In the genomic region with DNA sequence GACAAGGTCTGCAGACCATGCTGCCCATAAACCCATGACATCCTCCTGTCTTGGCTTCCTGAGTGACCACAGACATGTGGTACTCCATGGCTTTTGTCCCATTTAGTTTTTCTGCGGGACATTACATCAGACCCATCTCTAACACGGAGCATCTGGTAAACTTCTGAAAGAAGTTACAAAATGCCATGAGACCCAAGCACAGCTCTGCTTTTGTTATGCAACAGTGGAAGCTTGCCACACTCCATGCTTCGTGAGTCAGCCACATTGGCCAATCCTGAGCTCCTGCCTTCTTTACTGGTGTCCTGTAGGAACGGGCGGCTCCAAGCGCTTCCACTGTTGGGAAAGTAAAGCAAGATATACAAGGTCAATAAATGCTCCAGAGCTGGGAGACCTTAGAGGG, we compare ENCODE assay signal across 9 mouse cellular contexts. TPM values are rescaled to one million over a fixed set of nuclear protein-coding genes. Genes with fewer than 3 reads are reported as not detected.
DNase-seq lines count a peak whose midpoint lies in the region; ATAC-seq and TF ChIP-seq lines count a peak whose summit lies in the region.
"Had no signal": no experiment of that assay in that cellular context is flagged by ENCODE, and none has a peak within 500 bp of the region (broad histone marks: within the 10 kb centered on the region; RNA-seq: fewer than 3 reads in every experiment).

No protein-coding gene starts in this region.

- POLR2A ChIA-PET in Patski (lab: Charles Lee), result interaction anchor here (0.5 to 1.5 kb wide), 4 partner anchors 17 to 648 kb away, joined by 3 to 7 read pairs (median 3); no protein-coding TSS in a partner anchor

- H3K27ac ChIP-seq in heart, adult 2 months, result peak overlapping the region; percentile 17; the same call in 1 of the 2 replicates
- H3K27ac ChIP-seq in heart, embryonic 10.5 days, result no peak overlapping the region
- no peak overlapping the region for H3K27ac ChIP-seq in layer of hippocampus, adult 2 months
- H3K27ac ChIP-seq: limb, embryonic 13.5 days had no signal

- no peaks in the 10 kb centered on the region for H3K36me3 ChIP-seq in heart, adult 2 months (ENCODE audit: control insufficient read depth, insufficient read depth, low read length)
- H3K36me3 ChIP-seq in heart, embryonic 10.5 days, result no peaks in the 10 kb centered on the region
- H3K36me3 ChIP-seq: limb, embryonic 13.5 days had no signal

- no peak overlapping the region for H3K9ac ChIP-seq in heart, adult 2 months (ENCODE audit: low read depth, low read length)
- H3K9ac ChIP-seq: limb, embryonic 13.5 days had no signal

- peak; percentile 89 for ATAC-seq in Patski

- no peaks in the 10 kb centered on the region for H3K27me3 ChIP-seq in heart, adult 2 months (ENCODE audit: control insufficient read depth, insufficient read depth, low read length)
- H3K27me3 ChIP-seq in heart, embryonic 10.5 days (ENCODE audit: insufficient read depth, poor library complexity, severe bottlenecking), result no peaks in the 10 kb centered on the region
- no peaks in the 10 kb centered on the region for H3K27me3 ChIP-seq in Patski
- H3K27me3 ChIP-seq: limb, embryonic 13.5 days had no signal

- in situ Hi-C loops in Patski (cut with MboI; ENCODE audit: low pct_unique_long_range_greater_than_20kb), result no loop called here

- WGBS in heart, adult 2 months, result 72% methylated on average over 6 of the region's 6 CpGs
- 82% methylated on average over 6 of the region's 6 CpGs for WGBS in heart, embryonic 10.5 days

- no peak overlapping the region for H3K4me3 ChIP-seq in heart, adult 2 months
- H3K4me3 ChIP-seq in heart, embryonic 10.5 days, result no peak overlapping the region
- H3K4me3 ChIP-seq in layer of hippocampus, adult 2 months, result no peak overlapping the region
- H3K4me3 ChIP-seq: limb, embryonic 13.5 days had no signal

- 0 out of 2 replicates have a peak, but pooled peaks have one; percentile 15 for TF ChIP-seq EP300 in heart, adult 2 months (IDR thresholded peaks at IDR 0.05; ENCODE audit: insufficient read depth, low read depth, low read length)

- peaks cover 10% of the 10 kb centered on the region for H3K4me1 ChIP-seq in heart, adult 2 months (ENCODE audit: control insufficient read depth, insufficient read depth, low read length)
- H3K4me1 ChIP-seq in heart, embryonic 10.5 days, result peaks cover 5% of the 10 kb centered on the region; the same call in 1 of the 2 replicates

- no peak for TF ChIP-seq POLR2A in heart, adult 2 months (IDR thresholded peaks at IDR 0.05; ENCODE audit: insufficient read depth, low read depth, low read length)

- no peak for TF ChIP-seq CTCF in heart, adult 2 months (IDR thresholded peaks at IDR 0.05)
- TF ChIP-seq CTCF in Patski (IDR thresholded peaks at IDR 0.05), result no peak
- no peak for TF ChIP-seq CTCF in layer of hippocampus, adult 2 months (conservative IDR thresholded peaks at IDR 0.05)

- no peaks in the 10 kb centered on the region for H3K9me3 ChIP-seq in heart, embryonic 10.5 days
- H3K9me3 ChIP-seq: limb, embryonic 13.5 days had no signal

- CTCF ChIA-PET in Patski (lab: Charles Lee), result no interaction called here

- H3K79me2 ChIP-seq in heart, adult 2 months (replicated peaks; ENCODE audit: control insufficient read depth, insufficient read depth, low read length), result no peaks in the 10 kb centered on the region

- DNase-seq in heart, adult 2 months, result peak; percentile 65 to 81
- DNase-seq in heart, embryonic 10.5 days (ENCODE audit: low spot score), result no peak
- DNase-seq in Patski (ENCODE audit: low read depth, low spot score), result no peak
- DNase-seq in gastrocnemius, postnatal 25 days, result peak; percentile 59
- peak; percentile 73 for DNase-seq in lung, postnatal 10 days
- no peak for DNase-seq in retina, embryonic 14.5 days (ENCODE audit: low spot score)
- no peak for DNase-seq in B cell, adult 2 months
- no peak for DNase-seq in layer of hippocampus, adult 2 months (ENCODE audit: low spot score in 2 of 2)

- intact Hi-C loops in heart, adult 2 months (cut with DNase I), result no loop called here

RNA-seq across cellular contexts. Expression of a gene that starts 11.6 kb away (rescaled TPM):
- 100 to 1,000 TPM; 135 to 224 TPM for total RNA-seq in heart, adult 2 months (2021)
- polyA plus RNA-seq in heart, adult 2 months (2012; rRNA removed), result 37.5 and 76.6 TPM in 2 replicates
- polyA plus RNA-seq in heart, embryonic 10.5 days (2016; fragmentation: Nextera tagmentation; extraction: Ambion mirVana), result 28.0 and 32.6 TPM in 2 replicates
- 12.6 TPM for polyA plus RNA-seq in Patski (2021)
- total RNA-seq in gastrocnemius, postnatal 25 days (2021), result 100 to 1,000 TPM; 110 to 147 TPM
- total RNA-seq in layer of hippocampus, adult 2 months (2021), result 10 to 100 TPM; 72.3 to 75.6 TPM

Comparison
In these comparisons a context has a peak if more than half of its experiments do, and no peak if none do; other contexts are left out.
1. DNase-seq: peak in heart, adult 2 months (2 of 2), gastrocnemius, postnatal 25 days (single experiment) and lung, postnatal 10 days (single experiment); none in heart, embryonic 10.5 days (single experiment), Patski (single experiment), retina, embryonic 14.5 days (single experiment), B cell, adult 2 months (0 of 2) and layer of hippocampus, adult 2 months (0 of 2).